Mouse (Mus musculus) C2C12 (cell line): ENCODE data around the gene Oxsr1. TPM values are rescaled to one million over a fixed set of nuclear protein-coding genes. Genes with fewer than 3 reads are reported as not detected.
"Not testable (repeated sequence)": the region's sequence is repeated elsewhere in the genome, so short reads cannot be mapped to it uniquely, and the experiment has no call there.

ENCODE experiments used
- H3K27me3 ChIP-seq: one replicate; pipeline ENCODE4 v1.6.1; 2011; ENCODE audit not compliant: control insufficient read depth, insufficient read depth, insufficient read length
- H3K36me3 ChIP-seq: one replicate; pipeline ENCODE4 v1.6.1; 2011; ENCODE audit not compliant: control insufficient read depth, insufficient read depth
- H3K4me3 ChIP-seq: one replicate; pipeline ENCODE4 v1.5.1; 2011; ENCODE audit warnings: mild to moderate bottlenecking, control low read depth; ENCODE audit not compliant: poor library complexity, insufficient read depth, severe bottlenecking
- H3K79me2 ChIP-seq: one replicate; pipeline ENCODE4 v1.6.1; 2011; ENCODE audit not compliant: control insufficient read depth, insufficient read depth
- H3K79me3 ChIP-seq: one replicate; pipeline ENCODE4 v1.6.1; 2011; ENCODE audit warnings: low read depth, control low read depth
- H3ac ChIP-seq: one replicate; pipeline ENCODE3; 2011; ENCODE audit warnings: low read depth; ENCODE audit not compliant: control insufficient read depth, insufficient read length
- CEBPB ChIP-seq: IDR thresholded peaks from one replicate; pipeline ENCODE4 v1.6.1; 2011; ENCODE audit warnings: low read depth, mild to moderate bottlenecking, control low read depth, moderate library complexity
- CTCF ChIP-seq: IDR thresholded peaks from one replicate; pipeline ENCODE4 v1.5.1; 2011; ENCODE audit not compliant: control insufficient read depth, insufficient read depth, insufficient read length
- FOSL1 ChIP-seq: IDR thresholded peaks from one replicate; pipeline ENCODE4 v1.8.0; 2011; ENCODE audit warnings: mild to moderate bottlenecking, low read length; ENCODE audit not compliant: poor library complexity, insufficient read depth, severe bottlenecking
- MAX ChIP-seq: IDR thresholded peaks from one replicate; pipeline ENCODE4 v1.6.1; 2011; ENCODE audit warnings: mild to moderate bottlenecking, control low read depth
- MYOD1 ChIP-seq: IDR thresholded peaks from one replicate; pipeline ENCODE4 v1.6.1; 2011; ENCODE audit warnings: low read depth; ENCODE audit not compliant: control insufficient read depth, insufficient read length
- MYOG ChIP-seq: IDR thresholded peaks from one replicate; pipeline ENCODE4 v1.6.1; 2011; ENCODE audit not compliant: control insufficient read depth, insufficient read length; ENCODE audit errors: extremely low read depth
- USF1 ChIP-seq: IDR thresholded peaks from one replicate; pipeline ENCODE4 v1.6.1; 2011; ENCODE audit warnings: low read depth, mild to moderate bottlenecking, control low read depth, moderate library complexity
- polyA plus RNA-seq: library from polyadenylated mRNA; unstranded; fragments of >200 nt; fragmentation: generic; extraction: Trizol; gene quantifications from one replicate; pipeline ENCODE4 v1.2.1, GENCODE M21; 2012; ENCODE audit warnings: missing spikeins

Gene Oxsr1
- polyA plus RNA-seq, 1 experiment = 13.0 TPM

DNA sequence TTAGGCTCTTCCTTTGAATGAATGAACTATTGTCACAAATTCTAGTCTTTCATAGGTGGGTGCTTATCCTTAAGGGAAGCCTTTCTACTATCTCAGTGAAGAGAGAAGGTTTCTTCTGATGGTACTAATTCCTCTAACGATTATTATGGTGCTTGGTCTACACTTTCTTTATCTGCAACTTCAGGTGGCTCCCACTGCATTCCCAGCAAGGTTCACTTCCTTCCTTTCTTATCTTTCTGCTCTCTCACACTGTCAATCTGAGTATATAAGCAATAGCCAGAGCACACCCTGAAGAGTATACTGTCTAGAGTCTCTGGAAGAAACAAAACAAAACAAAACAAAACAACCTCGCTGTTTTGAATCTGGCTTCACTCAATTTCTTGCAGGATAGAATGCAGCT is 102.6 kb downstream of the Oxsr1 start:
- Histone ChIP-seq H3K79me2 (no peaks in the 10 kb centered on the region), H3ac (no peak overlapping the region), H3K27me3 (no peaks in the 10 kb centered on the region), H3K4me3 (no peak overlapping the region), H3K36me3 (no peaks in the 10 kb centered on the region), H3K79me3 (no peaks in the 10 kb centered on the region)
- TF ChIP-seq MYOD1 (no peak), CEBPB (no peak), USF1 (no peak), MAX (no peak), FOSL1 (no peak), CTCF (no peak), MYOG (no peak)

GRCm38 (mm10) chr9:119215341-119215740 is 106.9 kb downstream of the Oxsr1 start:
- not testable (repeated sequence) for H3K36me3 ChIP-seq, H3K4me3 ChIP-seq, H3K79me2 ChIP-seq, H3K27me3 ChIP-seq, H3ac ChIP-seq, H3K79me3 ChIP-seq

DNA sequence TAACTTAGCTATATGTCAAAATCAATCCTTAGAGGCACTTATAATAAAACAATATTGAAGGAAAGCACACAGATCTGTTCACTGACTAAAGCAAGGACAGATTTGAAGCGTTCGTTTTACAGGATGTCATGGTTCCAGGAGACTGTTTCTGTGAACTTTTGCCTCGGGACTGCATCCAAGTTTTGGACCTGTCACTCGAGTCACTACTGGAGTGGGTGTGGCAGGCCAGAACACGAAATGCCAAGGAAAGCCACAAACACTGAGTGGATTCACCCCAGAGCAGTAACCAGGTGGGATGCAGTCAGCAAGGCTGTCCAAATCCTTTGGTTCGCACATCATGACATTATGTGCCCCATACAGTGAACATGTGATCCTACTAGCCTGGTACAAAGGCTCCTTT is 107.6 kb downstream of the Oxsr1 start:
- TF ChIP-seq CEBPB (no peak), MYOG (no peak), CTCF (no peak), MYOD1 (no peak), USF1 (no peak), FOSL1 (no peak), MAX (no peak)
- no peaks in the 10 kb centered on the region for H3K36me3 ChIP-seq
- no peak overlapping the region for H3ac ChIP-seq
- no peaks in the 10 kb centered on the region for H3K79me3 ChIP-seq
- no peak overlapping the region for H3K4me3 ChIP-seq
- no peaks in the 10 kb centered on the region for H3K27me3 ChIP-seq
- no peaks in the 10 kb centered on the region for H3K79me2 ChIP-seq

- Histone ChIP-seq H3K27me3 (no peaks in the 10 kb centered on the region), H3K36me3 (no peaks in the 10 kb centered on the region), H3K79me3 (no peaks in the 10 kb centered on the region), H3K79me2 (no peaks in the 10 kb centered on the region), H3ac (no peak overlapping the region), H3K4me3 (no peak overlapping the region)
- no peak for TF ChIP-seq CTCF
- TF ChIP-seq CEBPB = no peak
- TF ChIP-seq FOSL1 = no peak
- no peak for TF ChIP-seq USF1
- TF ChIP-seq MAX = no peak
- TF ChIP-seq MYOD1 = no peak
- no peak for TF ChIP-seq MYOG
These were observed 109.2 kb downstream of the Oxsr1 start for GRCm38 (mm10) chr9:119212996-119213395.

DNA sequence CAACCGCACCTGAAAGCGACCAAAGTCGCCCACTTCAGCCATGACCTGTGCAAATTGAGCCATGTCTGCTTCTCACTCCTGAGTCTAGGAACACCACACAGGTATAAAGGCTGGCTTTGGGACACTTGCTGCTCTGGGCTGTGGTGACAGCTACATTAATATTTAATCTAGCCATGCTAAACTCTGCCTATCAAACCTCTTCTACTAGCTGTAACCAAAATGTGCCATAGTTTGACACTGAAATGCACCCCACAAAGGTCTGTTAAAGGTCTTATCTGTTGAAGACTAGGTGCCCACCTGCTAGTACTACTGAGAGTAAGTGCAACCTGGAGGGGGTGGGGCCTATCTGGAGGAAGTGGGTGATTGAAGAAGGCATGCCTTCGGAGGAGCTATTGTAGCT is 113.2 kb downstream of the Oxsr1 start, which contains the start of gene Slc22a13:
Slc22a13 (minus strand) TSS at position 101 of the 400 bp plus-strand sequence.
- no peaks in the 10 kb centered on the region for H3K79me2 ChIP-seq
- no peak within 1 kb of the TSS for H3ac ChIP-seq
- H3K36me3 ChIP-seq = no peaks in the 10 kb centered on the region
- no peaks in the 10 kb centered on the region for H3K79me3 ChIP-seq
- no peaks in the 10 kb centered on the region for H3K27me3 ChIP-seq
- H3K4me3 ChIP-seq = no peak within 1 kb of the TSS
- TF ChIP-seq MAX (no peak), CEBPB (no peak), MYOD1 (no peak), MYOG (no peak), CTCF (no peak), FOSL1 (no peak), USF1 (no peak)

- H3K79me2 ChIP-seq = no peaks in the 10 kb centered on the region
- H3K4me3 ChIP-seq = no peak overlapping the region
- no peak for TF ChIP-seq MYOG
- TF ChIP-seq USF1 = no peak
- no peak for TF ChIP-seq FOSL1
- TF ChIP-seq CEBPB = no peak
- no peak for TF ChIP-seq MAX
- no peak for TF ChIP-seq CTCF
- no peak for TF ChIP-seq MYOD1
- H3K27me3 ChIP-seq = no peaks in the 10 kb centered on the region
- H3ac ChIP-seq = no peak overlapping the region
- H3K79me3 ChIP-seq = no peaks in the 10 kb centered on the region
- no peaks in the 10 kb centered on the region for H3K36me3 ChIP-seq
These were observed 115.1 kb downstream of the Oxsr1 start for GRCm38 (mm10) chr9:119207113-119207512.
